In genomic region chr1:20828061-20828460, GRCm38 (mm10) we compare ENCODE assay signal across 34 mouse cellular contexts. TPM values are rescaled to one million over a fixed set of nuclear protein-coding genes. Genes with fewer than 3 reads are reported as not detected.
"Had no signal": no experiment of that assay in that cellular context is flagged by ENCODE, and none has a peak within 500 bp of the region (broad histone marks: within the 10 kb centered on the region; RNA-seq: fewer than 3 reads in every experiment).

No protein-coding gene starts in this region.

- H3K9ac ChIP-seq: heart, embryonic 13.5 days; heart, embryonic 15.5 days; hindbrain, embryonic 12.5 days; hindbrain, embryonic 14.5 days; limb, embryonic 12.5 days; liver, embryonic 13.5 days had no signal

- ATAC-seq: hindbrain, embryonic 16.5 days; inflammation-experienced regulatory T-cells, adult 6 months; intestine, postnatal 0 days had no signal

- H3K4me3 ChIP-seq: heart, adult 2 months; heart, embryonic 13.5 days; heart, embryonic 15.5 days; hindbrain, embryonic 10.5 days; hindbrain, embryonic 12.5 days; layer of hippocampus, adult 2 months; left cerebral cortex, adult 2 months; limb, embryonic 10.5 days; limb, embryonic 12.5 days; liver, embryonic 13.5 days had no signal

- H3K9me3 ChIP-seq: heart, embryonic 13.5 days; heart, embryonic 15.5 days; hindbrain, embryonic 10.5 days; limb, embryonic 10.5 days; limb, embryonic 12.5 days; liver, embryonic 13.5 days had no signal

- H3K36me3 ChIP-seq: heart, embryonic 13.5 days; heart, embryonic 15.5 days; hindbrain, embryonic 10.5 days; hindbrain, embryonic 12.5 days; limb, embryonic 10.5 days; limb, embryonic 12.5 days; liver, embryonic 13.5 days had no signal

- H3K27ac ChIP-seq: heart, adult 2 months; heart, embryonic 13.5 days; heart, embryonic 15.5 days; hindbrain, embryonic 10.5 days; hindbrain, embryonic 12.5 days; hindbrain, embryonic 14.5 days; layer of hippocampus, adult 2 months; left cerebral cortex, adult 2 months; limb, embryonic 10.5 days; limb, embryonic 12.5 days; liver, embryonic 13.5 days had no signal

- H3K4me2 ChIP-seq: heart, embryonic 11.5 days; heart, embryonic 13.5 days; heart, embryonic 15.5 days; hindbrain, embryonic 12.5 days; hindbrain, embryonic 14.5 days; limb, embryonic 12.5 days; liver, embryonic 11.5 days; liver, embryonic 13.5 days had no signal

- H3K27me3 ChIP-seq: heart, embryonic 13.5 days; heart, embryonic 15.5 days; hindbrain, embryonic 12.5 days; limb, embryonic 12.5 days; liver, embryonic 13.5 days had no signal

- DNase-seq: gastrocnemius, postnatal 14 days; gastrocnemius, postnatal 36 days; heart, adult 2 months; heart, postnatal 14 days; heart, postnatal 4 days; kidney, adult 18-20 months; kidney, adult 8-10 months; kidney, postnatal 10 days; kidney, postnatal 25 days; kidney, postnatal 4 days; liver; liver, embryonic 13.5 days had no signal

- H3K4me1 ChIP-seq: heart, embryonic 13.5 days; heart, embryonic 15.5 days; hindbrain, embryonic 10.5 days; hindbrain, embryonic 12.5 days; limb, embryonic 10.5 days; limb, embryonic 12.5 days had no signal

RNA-seq across cellular contexts. Expression of gene Il17f, which starts 37.6 kb away (rescaled TPM):
- total RNA-seq: gastrocnemius, adult 18-20 months; gastrocnemius, adult 8-10 months; gastrocnemius, postnatal 14 days; gastrocnemius, postnatal 36 days; heart, adult 2 months; heart, postnatal 14 days; layer of hippocampus, postnatal 25 days; left cerebral cortex, adult 2 months; left cerebral cortex, postnatal 14 days had no signal
- polyA plus RNA-seq: gonadal fat pad, adult 2 months; heart, adult 2 months; heart, embryonic 11.5 days; heart, embryonic 13.5 days; heart, embryonic 15.5 days; heart, postnatal 0 days; hindbrain, embryonic 10.5 days; hindbrain, embryonic 14.5 days; hindbrain, embryonic 16.5 days; intestine, postnatal 0 days; kidney, embryonic 14.5 days; kidney, embryonic 16.5 days; limb, embryonic 10.5 days; limb, embryonic 12.5 days; liver, embryonic 11.5 days; liver, embryonic 13.5 days had no signal
